Mouse (Mus musculus) liver, embryonic 12.5 days (tissue): Measurements from ENCODE around the gene Irf9. TPM values are rescaled to one million over a fixed set of nuclear protein-coding genes. Genes with fewer than 3 reads are reported as not detected.

Experiments used
- ATAC-seq: fragments of 200-750 bp; cut with Nextera tagmentation; 2 replicates; pipeline ENCODE4 v1.8.0; 2017; ENCODE audit warnings: moderate number of reproducible peaks, mild to moderate bottlenecking, moderate library complexity
- H3K27ac ChIP-seq: fragments of 300-500 bp; sonication (generic); 2 replicates; pipeline ENCODE4 v1.5.1; 2016; ENCODE audit warnings: mild to moderate bottlenecking
- H3K27me3 ChIP-seq: fragments of 300-500 bp; sonication (generic); replicated peaks from 2 replicates; pipeline ENCODE4 v1.6.1; 2016; ENCODE audit warnings: mild to moderate bottlenecking, moderate library complexity
- H3K36me3 ChIP-seq: fragments of 300-500 bp; sonication (generic); 2 replicates; pipeline ENCODE4 v1.6.1; 2016; ENCODE audit warnings: mild to moderate bottlenecking, moderate library complexity
- H3K4me1 ChIP-seq: fragments of 300-500 bp; sonication (generic); 2 replicates; pipeline ENCODE4 v1.6.1; 2016
- H3K4me2 ChIP-seq: fragments of 300-500 bp; sonication (generic); 2 replicates; pipeline ENCODE4 v1.6.1; 2016; ENCODE audit warnings: mild to moderate bottlenecking, moderate library complexity
- H3K4me3 ChIP-seq: fragments of 300-500 bp; sonication (generic); 2 replicates; pipeline ENCODE4 v1.5.1; 2016; ENCODE audit warnings: mild to moderate bottlenecking, moderate library complexity
- H3K9ac ChIP-seq: fragments of 300-500 bp; sonication (generic); 2 replicates; pipeline ENCODE4 v1.6.1; 2016; ENCODE audit warnings: mild to moderate bottlenecking, moderate library complexity
- H3K9me3 ChIP-seq: fragments of 300-500 bp; sonication (generic); replicated peaks from 2 replicates; pipeline ENCODE4 v1.6.1; 2016; ENCODE audit warnings: mild to moderate bottlenecking, moderate library complexity
- WGBS: fragments of 180-500 bp; shearing (Covaris S2); methylation state at CpG from one replicate; pipeline ENCODE4 v1.1.7; 2016; ENCODE audit not compliant: insufficient replicate concordance; 5-methylcytosine and 5-hydroxymethylcytosine counted together
- polyA plus RNA-seq: library from polyadenylated mRNA; unstranded; fragments of >200 nt; fragmentation: Nextera tagmentation; extraction: Ambion mirVana; gene quantifications from 2 replicates; pipeline ENCODE4 v1.2.1, GENCODE M21; 2016

The Irf9 gene
- polyA plus RNA-seq, 1 experiment from 2014 or later: 15.3 TPM

DNA sequence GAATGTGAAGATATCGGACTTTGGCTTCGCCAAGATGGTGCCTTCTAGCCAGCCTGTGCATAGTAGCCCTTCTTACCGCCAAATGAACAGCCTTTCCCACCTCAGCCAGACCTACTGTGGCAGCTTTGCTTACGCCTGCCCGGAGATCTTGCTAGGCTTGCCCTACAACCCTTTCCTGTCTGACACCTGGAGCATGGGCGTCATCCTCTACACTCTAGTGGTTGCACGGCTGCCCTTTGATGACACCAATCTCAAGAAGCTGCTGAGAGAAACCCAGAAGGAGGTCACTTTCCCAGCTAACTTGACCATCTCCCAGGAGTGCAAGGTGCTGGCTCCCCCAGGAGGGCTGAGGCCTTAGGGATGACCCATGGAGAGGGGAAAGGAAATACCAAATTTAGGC, 48.2 kb downstream of the Irf9 start:
- 77% methylated on average over 7 of the region's 7 CpGs for WGBS

DNA sequence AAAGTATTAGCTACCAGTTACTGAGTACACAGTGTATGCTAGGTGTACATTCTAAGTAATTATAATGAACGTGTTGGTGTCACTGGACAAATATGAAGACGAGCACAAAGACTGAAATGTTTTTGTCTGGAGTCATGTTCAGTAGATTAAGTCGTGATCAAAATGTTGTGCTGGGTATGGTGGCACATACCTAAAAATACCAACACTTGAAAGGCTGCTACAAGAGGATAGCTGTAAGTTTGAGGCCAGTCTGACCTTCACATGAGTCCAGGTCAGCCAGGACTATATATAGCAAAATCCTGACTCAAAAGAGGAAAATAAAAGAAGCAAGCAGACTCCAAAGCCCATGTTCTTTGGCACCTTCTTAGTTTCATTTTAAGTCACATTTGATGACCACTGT, 53.6 kb downstream of the Irf9 start:
- Histone ChIP-seq H3K9me3 (no peaks in the 10 kb centered on the region), H3K4me1 (peaks cover 23% of the 10 kb centered on the region), H3K4me3 (no peak overlapping the region), H3K36me3 (peaks cover 24% of the 10 kb centered on the region), H3K4me2 (no peak overlapping the region), H3K27me3 (no peaks in the 10 kb centered on the region; the same call in 1 of the 2 replicates), H3K9ac (no peak overlapping the region), H3K27ac (no peak overlapping the region)
- ATAC-seq: no peak
- 72% methylated on average over 3 of the region's 3 CpGs for WGBS

More for the DNA sequence above, 48.2 kb downstream of the Irf9 start:
- peaks cover 2% of the 10 kb centered on the region for H3K4me1 ChIP-seq
- no peak for ATAC-seq
- H3K27ac ChIP-seq: no peak overlapping the region
- no peak overlapping the region for H3K4me3 ChIP-seq
- no peak overlapping the region for H3K4me2 ChIP-seq
- no peaks in the 10 kb centered on the region for H3K9me3 ChIP-seq
- peaks cover 8% of the 10 kb centered on the region for H3K36me3 ChIP-seq
- H3K9ac ChIP-seq: no peak overlapping the region
- no peaks in the 10 kb centered on the region; the same call in none of the 2 replicates for H3K27me3 ChIP-seq

DNA sequence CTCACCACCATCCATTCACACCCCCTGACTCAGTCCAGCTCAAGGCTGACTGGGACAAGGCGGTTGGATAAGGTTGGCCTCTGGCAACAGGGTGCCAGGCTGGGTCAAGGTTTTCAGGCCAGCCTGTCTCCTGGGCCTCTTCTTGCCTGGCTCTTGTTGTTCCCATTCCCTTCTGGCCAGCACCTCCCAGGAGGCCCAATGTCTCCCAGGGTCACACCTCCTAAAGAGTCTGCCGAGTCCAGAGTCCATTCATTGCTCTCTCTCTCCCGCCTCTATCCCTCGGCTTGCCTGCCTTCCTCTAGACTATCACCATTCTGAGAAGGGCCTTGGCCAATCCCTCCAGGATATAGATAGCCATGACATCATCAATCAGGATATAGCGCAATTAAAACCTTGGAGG, 54.6 kb downstream of the Irf9 start:
- H3K27ac ChIP-seq: no peak overlapping the region
- H3K9ac ChIP-seq: no peak overlapping the region
- H3K9me3 ChIP-seq: no peaks in the 10 kb centered on the region
- H3K4me3 ChIP-seq: no peak overlapping the region
- peaks cover 23% of the 10 kb centered on the region for H3K4me1 ChIP-seq
- H3K27me3 ChIP-seq: no peaks in the 10 kb centered on the region
- WGBS: 88% methylated on average over 5 of the region's 5 CpGs
- H3K4me2 ChIP-seq: no peak overlapping the region
- no peak for ATAC-seq
- peaks cover 33% of the 10 kb centered on the region for H3K36me3 ChIP-seq

Other genes starting within 250 kb of the Irf9 start
- gene Dhrs4, start 124.8 kb upstream of the Irf9 start, polyA plus RNA-seq: 76.6 and 77.0 TPM in 2 replicates
- 0.91 and 1.8 TPM in 2 replicates for gene Carmil3, start 112.9 kb upstream of the Irf9 start, polyA plus RNA-seq
- 0.13 TPM in 1 of 2 replicates, not detected in the other for gene Cpne6, start 93.1 kb upstream of the Irf9 start, polyA plus RNA-seq
- not detected in 2 replicates for gene Nrl, start 78.6 kb upstream of the Irf9 start, polyA plus RNA-seq
- gene Pck2, start 63.3 kb upstream of the Irf9 start, polyA plus RNA-seq: 35.5 and 37.4 TPM in 2 replicates
- gene Dcaf11, start 43.6 kb upstream of the Irf9 start, polyA plus RNA-seq: 57.1 and 60.3 TPM in 2 replicates
- 1.9 and 2.7 TPM in 2 replicates for gene A730061H03Rik, start 43.2 kb upstream of the Irf9 start, polyA plus RNA-seq
- 0.63 and 0.75 TPM in 2 replicates for gene Fitm1, start 28.0 kb upstream of the Irf9 start, polyA plus RNA-seq
- gene Psme1, start 25.4 kb upstream of the Irf9 start, polyA plus RNA-seq: 108 and 111 TPM in 2 replicates
- gene Emc9, start 18.3 kb upstream of the Irf9 start, polyA plus RNA-seq: 28.7 and 32.9 TPM in 2 replicates
- 221 and 222 TPM in 2 replicates for gene Psme2, start 12.5 kb upstream of the Irf9 start, polyA plus RNA-seq
- gene Rnf31, start 11.9 kb upstream of the Irf9 start, polyA plus RNA-seq: 14.2 and 15.7 TPM in 2 replicates
- gene Rec8, start 14.5 kb downstream of the Irf9 start, polyA plus RNA-seq: 1.8 and 3.2 TPM in 2 replicates
- 46.0 and 48.8 TPM in 2 replicates for gene Ipo4, start 32.4 kb downstream of the Irf9 start, polyA plus RNA-seq
- 1.8 and 2.8 TPM in 2 replicates for gene Gm49378, start 34.3 kb downstream of the Irf9 start, polyA plus RNA-seq
- gene Tm9sf1, start 40.2 kb downstream of the Irf9 start, polyA plus RNA-seq: 64.9 and 69.7 TPM in 2 replicates
- gene Tssk4, start 46.6 kb downstream of the Irf9 start, polyA plus RNA-seq: 0.18 and 0.30 TPM in 2 replicates
- 27.5 and 28.1 TPM in 2 replicates for gene Mdp1, start 56.9 kb downstream of the Irf9 start, polyA plus RNA-seq
- 36.8 and 39.1 TPM in 2 replicates for gene Gmpr2, start 68.4 kb downstream of the Irf9 start, polyA plus RNA-seq
- 322 and 329 TPM in 2 replicates for gene Nedd8, start 68.6 kb downstream of the Irf9 start, polyA plus RNA-seq
- gene Tinf2, start 78.2 kb downstream of the Irf9 start, polyA plus RNA-seq: 31.9 and 32.2 TPM in 2 replicates
- gene Tgm1, start 110.4 kb downstream of the Irf9 start, polyA plus RNA-seq: 1.6 and 2.1 TPM in 2 replicates
- gene Rabggta, start 118.7 kb downstream of the Irf9 start, polyA plus RNA-seq: 18.3 and 18.9 TPM in 2 replicates
- gene Dhrs1, start 142.1 kb downstream of the Irf9 start, polyA plus RNA-seq: 34.3 and 35.2 TPM in 2 replicates
- 56.0 and 59.4 TPM in 2 replicates for gene Nop9, start 142.1 kb downstream of the Irf9 start, polyA plus RNA-seq
- 10.7 and 11.2 TPM in 2 replicates for gene Cideb, start 154.9 kb downstream of the Irf9 start, polyA plus RNA-seq
- 1.3 and 1.8 TPM in 2 replicates for gene Ltb4r2, start 157.9 kb downstream of the Irf9 start, polyA plus RNA-seq
- gene Ltb4r1, start 162.4 kb downstream of the Irf9 start, polyA plus RNA-seq: 3.1 and 3.6 TPM in 2 replicates
- 2.9 and 3.6 TPM in 2 replicates for gene Adcy4, start 180.5 kb downstream of the Irf9 start, polyA plus RNA-seq
- gene Ripk3, start 185.3 kb downstream of the Irf9 start, polyA plus RNA-seq: 29.1 and 30.0 TPM in 2 replicates
- gene Nfatc4, start 219.6 kb downstream of the Irf9 start, polyA plus RNA-seq: 3.3 and 5.3 TPM in 2 replicates